Mouse (Mus musculus): ENCODE measurements around the gene Adam15.

DNA sequence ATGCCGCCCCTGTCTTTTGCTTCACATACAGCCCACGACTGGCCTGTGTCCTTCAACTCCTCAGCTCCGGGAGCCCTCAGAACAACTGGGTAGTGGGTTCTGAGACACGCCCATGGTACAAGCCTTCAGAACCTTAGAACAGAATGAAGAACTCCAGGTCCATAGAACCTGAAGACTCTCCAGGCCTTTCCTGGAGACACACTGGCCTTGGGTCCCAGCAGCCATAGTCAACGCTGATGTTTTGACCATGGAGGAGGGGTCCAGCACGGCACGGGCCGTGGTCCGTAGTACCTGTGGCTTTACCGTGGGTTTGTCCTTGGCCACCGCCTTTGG is 15.3 kb upstream of the Adam15 start, which contains the start of gene Dcst1:
- TF ChIP-seq GATA1 (IDR thresholded peaks at IDR 0.05; ENCODE audit: low read length) (no peak), TAL1 (IDR thresholded peaks at IDR 0.05; ENCODE audit: low read length) (no peak)
